Mouse (Mus musculus): ENCODE results near the gene Cdkn2aip. TPM values are rescaled to one million over a fixed set of nuclear protein-coding genes. Genes with fewer than 3 reads are reported as not detected.

Cdkn2aip gene
- 22.8 and 23.8 TPM in 2 replicates for polyA plus RNA-seq (2014; fragmentation: Nextera tagmentation; extraction: Ambion mirVana)

DNA sequence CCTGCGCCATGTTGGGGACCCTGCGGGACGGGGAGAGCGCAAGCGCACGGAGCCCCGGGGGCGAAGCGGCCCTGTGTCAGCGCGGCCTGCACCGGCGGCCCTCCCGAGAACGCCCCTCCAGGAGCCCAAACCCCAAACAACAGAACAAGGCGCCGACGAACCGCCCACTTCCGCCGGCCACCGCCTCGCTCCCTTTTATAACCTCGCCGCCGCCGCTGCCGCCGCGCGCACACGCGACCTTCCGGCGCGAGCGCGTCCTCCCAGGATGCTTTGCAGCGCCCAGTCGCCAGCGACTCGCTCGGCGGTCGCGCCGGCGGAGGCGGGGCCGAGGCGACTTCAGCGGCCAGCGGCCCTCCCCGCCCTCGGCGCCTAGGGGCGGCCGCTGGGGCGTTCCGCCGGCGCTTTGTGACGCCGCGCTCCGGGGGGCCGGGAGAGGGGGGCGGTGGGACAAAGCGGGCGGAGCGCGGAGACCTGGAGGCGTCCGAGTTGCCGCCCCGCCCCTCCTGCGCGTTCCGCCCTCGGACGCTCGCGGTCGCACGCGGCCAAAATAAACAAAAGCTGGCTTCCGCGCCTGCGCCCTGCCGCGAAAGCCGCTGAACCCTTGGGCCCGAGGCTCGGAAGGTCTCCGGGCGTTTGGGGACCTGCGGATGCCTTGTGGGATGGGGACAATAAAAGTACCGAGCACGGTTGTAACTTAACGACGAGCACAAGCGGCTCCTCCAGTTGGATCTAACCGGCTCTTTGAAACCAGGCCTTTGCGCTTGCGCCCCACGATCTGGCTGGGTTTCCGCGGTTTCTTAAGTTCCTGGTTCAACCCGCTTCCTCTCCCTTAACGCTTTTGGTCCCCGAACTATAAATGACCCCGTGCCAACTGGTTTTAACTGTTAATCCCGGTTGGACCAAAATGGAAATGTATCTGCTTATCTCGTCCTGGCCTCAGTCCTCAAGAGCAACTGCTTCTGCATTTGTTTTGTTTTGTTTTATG is at the start of gene Cdkn2aip:
Gene Cdkn2aip (minus strand): TSS at position 172 of the 985 bp plus-strand sequence.
- ATAC-seq (replicated peaks; ENCODE audit: low FRiP score, low TSS enrichment, low read depth) = peak; percentile 92

DNA sequence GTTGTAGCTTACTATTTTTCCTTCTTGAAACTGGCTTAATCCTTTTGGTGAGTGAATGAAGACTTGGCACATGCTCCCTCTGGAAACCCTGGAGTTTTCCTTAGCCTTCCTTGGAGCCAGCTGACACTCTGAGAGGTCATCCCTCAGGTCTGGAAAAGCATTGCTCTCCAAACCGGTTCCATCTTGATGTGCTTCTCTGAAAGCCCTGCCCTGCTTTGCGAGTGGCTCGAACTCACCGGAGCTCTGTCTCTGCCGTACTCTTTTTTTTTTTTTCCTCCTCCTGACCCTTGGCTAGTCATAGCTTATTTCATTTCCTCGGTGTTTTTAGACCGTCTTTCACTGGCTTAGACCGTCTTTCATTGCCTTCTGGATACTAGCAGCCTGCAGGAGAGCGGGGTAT is 49.5 kb upstream of the Cdkn2aip start:
- peaks cover 12% of the 10 kb centered on the region; the same call in 1 of the 2 replicates for H3K4me1 ChIP-seq (replicated peaks; ENCODE audit: control insufficient read depth, insufficient read depth, low read length)
- no peak for ATAC-seq (replicated peaks; ENCODE audit: low FRiP score, low TSS enrichment, low read depth)
- 40% methylated on average over 9 of the region's 9 CpGs for WGBS
- no peaks in the 10 kb centered on the region for H3K9me3 ChIP-seq (ENCODE audit: control insufficient read depth, low read length)
- H3K27ac ChIP-seq (ENCODE audit: low read depth) = no peak overlapping the region
- no peaks in the 10 kb centered on the region for H3K27me3 ChIP-seq (replicated peaks; ENCODE audit: control insufficient read depth, insufficient read depth, low read length)
- no peak overlapping the region for H3K9ac ChIP-seq (ENCODE audit: low read length)
- DNase-seq (ENCODE audit: low spot score) = no peak
- no peak overlapping the region for H3K4me3 ChIP-seq (ENCODE audit: low read depth, low read length)
- H3K36me3 ChIP-seq (ENCODE audit: control insufficient read depth, insufficient read depth, low read length) = no peaks in the 10 kb centered on the region
- H3K4me2 ChIP-seq (ENCODE audit: low read length) = no peak overlapping the region

More for the DNA sequence above, at the start of gene Cdkn2aip:
- under 1% methylated on average over 91 of the region's 114 CpGs for WGBS
- Histone ChIP-seq H3K9me3 (ENCODE audit: control insufficient read depth, low read length) (no peaks in the 10 kb centered on the region), H3K36me3 (ENCODE audit: control insufficient read depth, insufficient read depth, low read length) (peaks cover 19% of the 10 kb centered on the region), H3K4me2 (ENCODE audit: low read length) (peak within 1 kb of the TSS; percentile 72), H3K27ac (ENCODE audit: low read depth) (peak within 1 kb of the TSS; percentile 95), H3K4me3 (ENCODE audit: low read depth, low read length) (peak within 1 kb of the TSS; percentile 68), H3K27me3 (replicated peaks; ENCODE audit: control insufficient read depth, insufficient read depth, low read length) (no peaks in the 10 kb centered on the region), H3K9ac (ENCODE audit: low read length) (peak within 1 kb of the TSS; percentile 75), H3K4me1 (replicated peaks; ENCODE audit: control insufficient read depth, insufficient read depth, low read length) (peaks cover 9% of the 10 kb centered on the region; the same call in 1 of the 2 replicates)
- peak; percentile 98 for DNase-seq (ENCODE audit: low spot score)

DNA sequence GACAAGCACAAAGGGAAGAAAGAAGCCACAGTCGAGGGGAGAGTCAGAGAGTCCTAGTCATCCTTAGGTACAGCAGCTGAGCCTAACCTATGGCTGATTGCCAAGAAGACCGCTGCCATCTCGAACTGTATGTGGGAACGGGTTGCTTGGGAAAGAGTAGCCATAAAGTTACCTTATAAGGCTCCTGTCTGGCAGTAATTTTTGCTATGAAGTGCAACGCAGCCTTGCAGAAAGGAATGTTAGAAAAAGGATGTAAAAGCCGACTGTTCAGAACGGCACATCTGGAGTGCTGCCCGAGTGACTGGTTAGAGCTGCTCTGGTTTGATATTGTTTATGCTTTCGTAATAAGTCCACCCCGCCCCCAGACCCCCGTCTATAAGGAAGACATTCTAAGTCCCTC is 47.0 kb upstream of the Cdkn2aip start:
- ATAC-seq (replicated peaks; ENCODE audit: low FRiP score, low TSS enrichment, low read depth) (0 out of 2 replicates have a peak, but pooled peaks have one; percentile 40), DNase-seq (ENCODE audit: low spot score) (no peak)
- Histone ChIP-seq H3K9me3 (ENCODE audit: control insufficient read depth, low read length) (no peaks in the 10 kb centered on the region), H3K36me3 (ENCODE audit: control insufficient read depth, insufficient read depth, low read length) (no peaks in the 10 kb centered on the region), H3K4me3 (ENCODE audit: low read depth, low read length) (no peak overlapping the region), H3K9ac (ENCODE audit: low read length) (no peak overlapping the region), H3K27me3 (replicated peaks; ENCODE audit: control insufficient read depth, insufficient read depth, low read length) (no peaks in the 10 kb centered on the region), H3K4me2 (ENCODE audit: low read length) (0 out of 2 replicates have a peak overlapping the region, but pooled peaks have one; percentile 9), H3K4me1 (replicated peaks; ENCODE audit: control insufficient read depth, insufficient read depth, low read length) (peaks cover 12% of the 10 kb centered on the region; the same call in 1 of the 2 replicates), H3K27ac (ENCODE audit: low read depth) (no peak overlapping the region)
- 30% methylated on average over 11 of the region's 11 CpGs for WGBS

DNA sequence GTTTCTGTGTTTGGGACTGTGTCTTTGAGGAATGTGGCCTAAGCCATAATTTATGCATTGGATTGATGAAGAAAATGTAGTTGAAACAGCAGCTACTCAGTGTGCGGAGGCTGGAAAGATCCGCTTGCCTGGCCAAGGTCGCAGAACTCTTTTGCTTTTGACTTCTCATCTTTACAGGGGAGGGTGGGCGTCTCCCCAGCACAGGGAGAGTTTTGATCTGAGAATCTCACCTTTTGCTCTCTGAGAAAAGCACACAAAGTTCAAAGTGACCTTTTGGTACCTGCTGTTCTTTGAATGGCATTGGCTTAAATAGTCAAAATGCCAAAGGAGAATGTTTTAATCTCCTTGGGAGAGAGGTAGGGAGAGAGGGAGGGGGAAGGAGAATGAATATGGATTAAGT is 46.5 kb upstream of the Cdkn2aip start:
- DNase-seq (ENCODE audit: low spot score) (no peak), ATAC-seq (replicated peaks; ENCODE audit: low FRiP score, low TSS enrichment, low read depth) (no peak)
- Histone ChIP-seq H3K27me3 (replicated peaks; ENCODE audit: control insufficient read depth, insufficient read depth, low read length) (no peaks in the 10 kb centered on the region), H3K27ac (ENCODE audit: low read depth) (no peak overlapping the region), H3K4me1 (replicated peaks; ENCODE audit: control insufficient read depth, insufficient read depth, low read length) (peaks cover 12% of the 10 kb centered on the region; the same call in 1 of the 2 replicates), H3K4me3 (ENCODE audit: low read depth, low read length) (no peak overlapping the region), H3K9ac (ENCODE audit: low read length) (no peak overlapping the region), H3K9me3 (ENCODE audit: control insufficient read depth, low read length) (no peaks in the 10 kb centered on the region), H3K4me2 (ENCODE audit: low read length) (no peak overlapping the region), H3K36me3 (ENCODE audit: control insufficient read depth, insufficient read depth, low read length) (no peaks in the 10 kb centered on the region)
- WGBS = 62% methylated on average over 4 of the region's 4 CpGs

DNA sequence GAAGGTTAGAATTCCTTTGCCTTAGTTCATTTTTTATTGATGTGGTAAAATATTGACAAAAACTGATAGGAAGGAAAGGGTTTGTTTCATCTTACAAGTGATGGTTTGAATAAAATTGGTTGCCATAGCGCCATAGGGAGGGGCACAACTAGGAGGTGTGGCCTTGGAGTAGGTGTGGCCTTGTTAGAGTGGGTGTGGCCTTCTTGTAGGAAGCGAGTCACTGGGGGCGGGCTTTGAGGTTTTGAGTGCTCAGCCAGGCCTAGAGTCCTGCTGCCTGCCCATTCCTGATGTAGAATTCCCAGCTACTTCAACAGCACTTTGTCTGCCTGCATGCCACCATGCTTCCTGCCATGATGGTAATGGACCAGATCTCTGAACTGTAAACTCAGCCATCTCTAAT is 39.4 kb upstream of the Cdkn2aip start:
- WGBS = 90% methylated on average over 3 of the region's 3 CpGs
- ATAC-seq (replicated peaks; ENCODE audit: low FRiP score, low TSS enrichment, low read depth) (no peak), DNase-seq (ENCODE audit: low spot score) (no peak)
- no peaks in the 10 kb centered on the region for H3K9me3 ChIP-seq (ENCODE audit: control insufficient read depth, low read length)
- H3K4me3 ChIP-seq (ENCODE audit: low read depth, low read length) = no peak overlapping the region
- H3K36me3 ChIP-seq (ENCODE audit: control insufficient read depth, insufficient read depth, low read length) = no peaks in the 10 kb centered on the region
- no peak overlapping the region for H3K27ac ChIP-seq (ENCODE audit: low read depth)
- H3K4me2 ChIP-seq (ENCODE audit: low read length) = no peak overlapping the region
- H3K9ac ChIP-seq (ENCODE audit: low read length) = no peak overlapping the region
- H3K4me1 ChIP-seq (replicated peaks; ENCODE audit: control insufficient read depth, insufficient read depth, low read length) = no peaks in the 10 kb centered on the region
- H3K27me3 ChIP-seq (replicated peaks; ENCODE audit: control insufficient read depth, insufficient read depth, low read length) = no peaks in the 10 kb centered on the region

DNA sequence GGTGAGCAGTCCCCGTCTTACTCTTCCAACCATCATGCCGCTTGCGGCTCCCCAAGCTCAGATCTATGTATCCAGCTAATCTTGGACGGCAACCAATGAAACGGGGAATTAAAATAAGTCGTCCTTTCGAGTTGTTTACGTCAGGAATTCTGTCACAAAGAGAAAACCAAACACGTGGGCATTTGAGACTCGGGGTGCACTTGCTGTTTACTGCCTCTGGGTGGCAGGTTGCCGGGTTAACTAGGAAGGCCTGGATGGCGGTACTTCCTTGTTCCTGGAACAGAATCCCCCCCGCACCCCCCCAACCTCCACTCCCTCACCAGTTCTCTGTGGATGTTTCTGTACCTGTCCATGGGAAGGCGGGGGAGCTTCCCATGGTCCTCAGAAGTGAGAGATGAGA is 36.4 kb upstream of the Cdkn2aip start:
- 51% methylated on average over 14 of the region's 14 CpGs for WGBS
- no peaks in the 10 kb centered on the region for H3K36me3 ChIP-seq (ENCODE audit: control insufficient read depth, insufficient read depth, low read length)
- ATAC-seq (replicated peaks; ENCODE audit: low FRiP score, low TSS enrichment, low read depth) = no peak

DNA sequence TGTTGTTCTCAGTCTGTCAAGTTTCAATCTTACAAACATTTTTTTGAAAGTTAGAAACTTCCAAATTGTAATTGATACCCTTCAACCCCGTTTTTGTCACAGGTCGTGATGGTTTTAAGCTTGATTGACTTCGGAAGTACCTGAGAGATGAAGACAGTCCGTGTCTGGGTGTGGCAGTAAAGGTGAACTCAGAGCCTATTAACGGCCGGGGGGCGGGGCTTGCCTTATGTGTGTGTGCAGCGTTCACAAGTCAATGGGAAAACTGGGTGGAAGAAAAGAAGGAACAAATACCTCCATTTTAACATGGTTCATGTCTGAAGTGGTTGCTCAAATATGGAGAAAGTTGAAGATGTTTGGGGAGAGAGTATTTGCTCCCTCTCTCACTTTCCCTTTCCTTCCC is 35.8 kb upstream of the Cdkn2aip start:
- ATAC-seq (replicated peaks; ENCODE audit: low FRiP score, low TSS enrichment, low read depth) = no peak
- Histone ChIP-seq H3K4me3 (ENCODE audit: low read depth, low read length) (no peak overlapping the region), H3K4me2 (ENCODE audit: low read length) (no peak overlapping the region), H3K27ac (ENCODE audit: low read depth) (no peak overlapping the region), H3K27me3 (replicated peaks; ENCODE audit: control insufficient read depth, insufficient read depth, low read length) (no peaks in the 10 kb centered on the region), H3K36me3 (ENCODE audit: control insufficient read depth, insufficient read depth, low read length) (no peaks in the 10 kb centered on the region), H3K4me1 (replicated peaks; ENCODE audit: control insufficient read depth, insufficient read depth, low read length) (no peaks in the 10 kb centered on the region), H3K9ac (ENCODE audit: low read length) (no peak overlapping the region), H3K9me3 (ENCODE audit: control insufficient read depth, low read length) (no peaks in the 10 kb centered on the region)
- no peak for DNase-seq (ENCODE audit: low spot score)
- 72% methylated on average over 8 of the region's 8 CpGs for WGBS

More for the DNA sequence above, 36.4 kb upstream of the Cdkn2aip start:
- no peak overlapping the region for H3K9ac ChIP-seq (ENCODE audit: low read length)
- H3K4me3 ChIP-seq (ENCODE audit: low read depth, low read length) = no peak overlapping the region
- H3K4me1 ChIP-seq (replicated peaks; ENCODE audit: control insufficient read depth, insufficient read depth, low read length) = no peaks in the 10 kb centered on the region
- no peaks in the 10 kb centered on the region for H3K9me3 ChIP-seq (ENCODE audit: control insufficient read depth, low read length)
- no peak overlapping the region for H3K27ac ChIP-seq (ENCODE audit: low read depth)
- H3K27me3 ChIP-seq (replicated peaks; ENCODE audit: control insufficient read depth, insufficient read depth, low read length) = no peaks in the 10 kb centered on the region
- no peak for DNase-seq (ENCODE audit: low spot score)
- no peak overlapping the region for H3K4me2 ChIP-seq (ENCODE audit: low read length)

DNA sequence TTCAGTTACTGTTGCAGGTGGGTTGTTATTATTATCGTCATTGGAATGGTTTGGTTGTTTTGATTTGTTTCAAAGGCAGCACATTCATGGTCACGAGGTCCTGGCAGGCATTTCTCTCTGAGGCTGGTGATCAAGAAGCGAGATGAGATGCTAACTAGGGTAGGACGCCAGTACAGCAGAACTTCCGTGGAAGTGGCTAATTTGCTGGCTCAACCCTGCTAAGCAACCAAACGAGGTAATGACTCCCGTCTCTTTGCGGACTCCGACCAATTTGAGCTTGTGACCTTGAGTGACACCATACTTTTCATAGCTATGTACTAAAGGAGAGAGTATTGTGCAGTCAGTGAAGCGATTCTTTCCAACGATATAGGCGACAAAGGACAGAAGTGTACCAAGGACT is 32.6 kb upstream of the Cdkn2aip start:
- Histone ChIP-seq H3K9me3 (ENCODE audit: control insufficient read depth, low read length) (no peaks in the 10 kb centered on the region), H3K4me2 (ENCODE audit: low read length) (no peak overlapping the region), H3K4me1 (replicated peaks; ENCODE audit: control insufficient read depth, insufficient read depth, low read length) (no peaks in the 10 kb centered on the region; the same call in 1 of the 2 replicates), H3K27me3 (replicated peaks; ENCODE audit: control insufficient read depth, insufficient read depth, low read length) (no peaks in the 10 kb centered on the region), H3K4me3 (ENCODE audit: low read depth, low read length) (no peak overlapping the region), H3K27ac (ENCODE audit: low read depth) (no peak overlapping the region), H3K36me3 (ENCODE audit: control insufficient read depth, insufficient read depth, low read length) (no peaks in the 10 kb centered on the region), H3K9ac (ENCODE audit: low read length) (no peak overlapping the region)
- no peak for ATAC-seq (replicated peaks; ENCODE audit: low FRiP score, low TSS enrichment, low read depth)
- DNase-seq (ENCODE audit: low spot score) = no peak
- 78% methylated on average over 12 of the region's 12 CpGs for WGBS

Data from intestine, embryonic 14.5 days (tissue).